Mouse (Mus musculus): Measurements from ENCODE around the gene Smap1. TPM values are rescaled to one million over a fixed set of nuclear protein-coding genes. Genes with fewer than 3 reads are reported as not detected.

The Smap1 gene
- polyA plus RNA-seq, 2 experiments: 27.4 to 29.0 TPM

- no peaks in the 10 kb centered on the region for H3K9me3 ChIP-seq (ENCODE audit: control insufficient read depth, low read length)
- 75% methylated on average over 2 of the region's 2 CpGs for WGBS (ENCODE audit: insufficient replicate concordance)
- no peak overlapping the region for H3K4me3 ChIP-seq (ENCODE audit: insufficient read depth in 1 of 2, low read depth in 2 of 2, low read length in 2 of 2)
- no peak overlapping the region for H3K27ac ChIP-seq
- H3K9ac ChIP-seq (replicated peaks): no peak overlapping the region
- H3K4me2 ChIP-seq (ENCODE audit: low read depth): no peak overlapping the region
- no peak for DNase-seq (ENCODE audit: low read depth in 3 of 3, low spot score in 3 of 3)
- H3K36me3 ChIP-seq (replicated peaks; ENCODE audit: control insufficient read depth, insufficient read depth, low read depth): no peaks in the 10 kb centered on the region; the same call in 1 of the 2 replicates
- no peak for ATAC-seq (ENCODE audit: insufficient read depth)
- no peaks in the 10 kb centered on the region for H3K4me1 ChIP-seq (replicated peaks; ENCODE audit: control insufficient read depth in 2 of 2, insufficient read depth in 2 of 2, low read length in 1 of 2)
- TF ChIP-seq CTCF (IDR thresholded peaks at IDR 0.05; ENCODE audit: low read depth) (no peak), EP300 (IDR thresholded peaks at IDR 0.05; ENCODE audit: low read depth) (no peak)
- no peaks in the 10 kb centered on the region for H3K27me3 ChIP-seq (ENCODE audit: control insufficient read depth, insufficient read depth, low read length)
Measured at GRCm38 (mm10) chr1:23860944-23861343, 61.2 kb downstream of the Smap1 start.

GRCm38 (mm10) chr1:23855623-23856022, 66.5 kb downstream of the Smap1 start:
- Histone ChIP-seq H3K4me3 (ENCODE audit: insufficient read depth in 1 of 2, low read depth in 2 of 2, low read length in 2 of 2) (no peak overlapping the region), H3K36me3 (replicated peaks; ENCODE audit: control insufficient read depth, insufficient read depth, low read depth) (peaks cover 2% of the 10 kb centered on the region; the same call in 1 of the 2 replicates), H3K4me2 (ENCODE audit: low read depth) (no peak overlapping the region), H3K4me1 (replicated peaks; ENCODE audit: control insufficient read depth in 2 of 2, insufficient read depth in 2 of 2, low read length in 1 of 2) (no peaks in the 10 kb centered on the region), H3K27me3 (ENCODE audit: control insufficient read depth, insufficient read depth, low read length) (no peaks in the 10 kb centered on the region), H3K9ac (replicated peaks) (no peak overlapping the region), H3K27ac (no peak overlapping the region), H3K9me3 (ENCODE audit: control insufficient read depth, low read length) (no peaks in the 10 kb centered on the region)
- DNase-seq (ENCODE audit: low read depth in 3 of 3, low spot score in 3 of 3) (no peak), ATAC-seq (ENCODE audit: insufficient read depth) (no peak)
- no peak for TF ChIP-seq CTCF (IDR thresholded peaks at IDR 0.05; ENCODE audit: low read depth)
- TF ChIP-seq EP300 (IDR thresholded peaks at IDR 0.05; ENCODE audit: low read depth): no peak
- 80% methylated on average over 3 of the region's 3 CpGs for WGBS (ENCODE audit: insufficient replicate concordance)

GRCm38 (mm10) chr1:23846044-23846680, 76.0 kb downstream of the Smap1 start:
- ATAC-seq (ENCODE audit: insufficient read depth) (no peak), DNase-seq (ENCODE audit: low read depth in 3 of 3, low spot score in 3 of 3) (no peak)
- Histone ChIP-seq H3K4me2 (ENCODE audit: low read depth) (no peak overlapping the region), H3K27ac (no peak overlapping the region), H3K9ac (replicated peaks) (no peak overlapping the region), H3K27me3 (ENCODE audit: control insufficient read depth, insufficient read depth, low read length) (no peaks in the 10 kb centered on the region), H3K4me1 (replicated peaks; ENCODE audit: control insufficient read depth in 2 of 2, insufficient read depth in 2 of 2, low read length in 1 of 2) (no peaks in the 10 kb centered on the region), H3K4me3 (ENCODE audit: insufficient read depth in 1 of 2, low read depth in 2 of 2, low read length in 2 of 2) (no peak overlapping the region), H3K9me3 (ENCODE audit: control insufficient read depth, low read length) (no peaks in the 10 kb centered on the region), H3K36me3 (replicated peaks; ENCODE audit: control insufficient read depth, insufficient read depth, low read depth) (peaks cover 4% of the 10 kb centered on the region; the same call in 1 of the 2 replicates)
- 86% methylated on average over 10 of the region's 10 CpGs for WGBS (ENCODE audit: insufficient replicate concordance)
- no peak for TF ChIP-seq EP300 (IDR thresholded peaks at IDR 0.05; ENCODE audit: low read depth)
- TF ChIP-seq CTCF (IDR thresholded peaks at IDR 0.05; ENCODE audit: low read depth): no peak

GRCm38 (mm10) chr1:23845007-23845406, 77.1 kb downstream of the Smap1 start:
- H3K4me1 ChIP-seq (replicated peaks; ENCODE audit: control insufficient read depth in 2 of 2, insufficient read depth in 2 of 2, low read length in 1 of 2): no peaks in the 10 kb centered on the region
- ATAC-seq (ENCODE audit: insufficient read depth) (no peak), DNase-seq (ENCODE audit: low read depth in 3 of 3, low spot score in 3 of 3) (no peak)
- H3K27me3 ChIP-seq (ENCODE audit: control insufficient read depth, insufficient read depth, low read length): no peaks in the 10 kb centered on the region
- TF ChIP-seq EP300 (IDR thresholded peaks at IDR 0.05; ENCODE audit: low read depth) (no peak), CTCF (IDR thresholded peaks at IDR 0.05; ENCODE audit: low read depth) (no peak)
- peaks cover 4% of the 10 kb centered on the region; the same call in 1 of the 2 replicates for H3K36me3 ChIP-seq (replicated peaks; ENCODE audit: control insufficient read depth, insufficient read depth, low read depth)
- H3K4me2 ChIP-seq (ENCODE audit: low read depth): no peak overlapping the region
- WGBS (ENCODE audit: insufficient replicate concordance): 91% methylated on average over 10 of the region's 10 CpGs
- no peak overlapping the region for H3K9ac ChIP-seq (replicated peaks)
- no peak overlapping the region for H3K4me3 ChIP-seq (ENCODE audit: insufficient read depth in 1 of 2, low read depth in 2 of 2, low read length in 2 of 2)
- no peak overlapping the region for H3K27ac ChIP-seq
- no peaks in the 10 kb centered on the region for H3K9me3 ChIP-seq (ENCODE audit: control insufficient read depth, low read length)

GRCm38 (mm10) chr1:23843790-23844189, 78.3 kb downstream of the Smap1 start:
- Histone ChIP-seq H3K4me1 (replicated peaks; ENCODE audit: control insufficient read depth in 2 of 2, insufficient read depth in 2 of 2, low read length in 1 of 2) (no peaks in the 10 kb centered on the region), H3K9me3 (ENCODE audit: control insufficient read depth, low read length) (no peaks in the 10 kb centered on the region), H3K4me3 (ENCODE audit: insufficient read depth in 1 of 2, low read depth in 2 of 2, low read length in 2 of 2) (no peak overlapping the region), H3K36me3 (replicated peaks; ENCODE audit: control insufficient read depth, insufficient read depth, low read depth) (peaks cover 4% of the 10 kb centered on the region; the same call in 1 of the 2 replicates), H3K4me2 (ENCODE audit: low read depth) (no peak overlapping the region), H3K27ac (no peak overlapping the region), H3K9ac (replicated peaks) (no peak overlapping the region), H3K27me3 (ENCODE audit: control insufficient read depth, insufficient read depth, low read length) (no peaks in the 10 kb centered on the region)
- 83% methylated on average over 7 of the region's 7 CpGs for WGBS (ENCODE audit: insufficient replicate concordance)
- TF ChIP-seq CTCF (IDR thresholded peaks at IDR 0.05; ENCODE audit: low read depth): no peak
- no peak for TF ChIP-seq EP300 (IDR thresholded peaks at IDR 0.05; ENCODE audit: low read depth)
- DNase-seq (ENCODE audit: low read depth in 3 of 3, low spot score in 3 of 3): no peak
- ATAC-seq (ENCODE audit: insufficient read depth): no peak
